Mouse (Mus musculus) cerebellum, postnatal 36 days (tissue): ENCODE measurements around the gene Gm6890.
"Not testable (repeated sequence)": the region's sequence is repeated elsewhere in the genome, so short reads cannot be mapped to it uniquely, and the experiment has no call there.

Source experiments
- DNase-seq, 2 experiments: peaks; one replicate each; pipeline ENCODE4 v3.0.0; 2021 to 2022; ENCODE audit warnings: mixed read lengths in 2 of 2

Gm6890 gene

GRCm38 (mm10) chrX:74740627-74741026 lies at the start of gene Gm6890:
Gene Gm6890, plus strand, starts transcription at chrX:74740927.
- not testable (repeated sequence) for DNase-seq

GRCm38 (mm10) chrX:74726195-74726594 lies 14.5 kb upstream of the Gm6890 start:
- DNase-seq = not testable (repeated sequence)

GRCm38 (mm10) chrX:74770715-74771114 lies 30.0 kb downstream of the Gm6890 start:
- not testable (repeated sequence) for DNase-seq
